Mouse (Mus musculus) T-helper 1 cell (primary cell): Measurements from ENCODE around the gene Rbm5.

Experiments
- in situ Hi-C: fragments of 300-600 bp; cut with MboI, MseI; formaldehyde crosslinking; loops from one replicate; pipeline ENCODE4 v1.15.1; 2025; ENCODE audit warnings: high pct_unique_total_duplicates

Gene Rbm5

GRCm38 (mm10) chr9:107703337-107704122 is 67.3 kb downstream of the Rbm5 start:
- in situ Hi-C loops, result no loop called here

DNA sequence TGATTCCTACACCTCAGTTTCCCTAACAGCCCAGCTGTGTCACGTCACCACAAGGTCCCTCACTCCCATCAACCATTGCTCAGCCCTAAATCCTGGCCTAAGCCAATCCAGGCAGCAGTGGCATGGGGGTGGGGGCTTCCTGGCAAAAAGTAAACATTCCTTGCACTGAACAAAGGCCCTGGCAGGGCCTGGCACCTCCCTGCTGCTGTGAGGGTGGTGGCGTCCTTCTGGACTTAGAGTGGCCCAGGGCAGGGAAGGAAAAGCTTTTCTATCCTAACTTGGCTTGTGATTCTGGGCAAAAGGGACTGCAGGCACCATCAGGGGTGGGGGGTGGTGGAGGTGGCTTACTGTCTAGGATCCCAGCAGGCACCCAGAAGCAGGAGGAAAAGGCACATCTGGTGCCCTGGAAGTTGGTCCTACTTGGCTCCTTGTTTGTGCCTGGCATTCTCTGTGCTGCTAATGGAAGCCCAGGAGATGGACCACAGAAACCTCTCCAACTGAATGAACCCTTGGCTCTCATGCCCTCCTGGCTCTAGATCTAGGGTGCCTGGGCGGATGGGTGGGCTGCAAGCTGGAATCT is 68.1 kb downstream of the Rbm5 start:
- in situ Hi-C loops, result no loop called here

DNA sequence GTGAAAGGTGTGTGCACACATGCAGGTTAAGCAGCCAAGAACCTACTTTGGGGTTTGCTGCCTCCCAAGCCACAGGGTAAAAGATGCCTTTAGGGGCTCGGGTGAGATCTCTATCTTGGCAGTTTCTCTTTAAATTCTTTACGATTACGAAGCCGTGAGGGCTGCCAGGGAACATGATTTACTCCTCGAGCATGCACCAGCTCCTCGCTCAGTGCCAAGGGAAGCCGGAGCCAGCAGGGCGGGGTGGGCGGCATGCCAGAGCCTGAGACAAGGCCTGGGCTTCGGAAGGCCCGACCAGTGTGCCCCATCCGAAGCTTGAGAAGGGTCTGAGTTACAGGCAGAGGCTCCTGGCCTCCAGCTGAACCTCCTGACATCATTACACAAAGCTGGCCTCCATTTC is 69.2 kb downstream of the Rbm5 start:
- in situ Hi-C loops, result no loop called here

GRCm38 (mm10) chr9:107700114-107700571 is 70.7 kb downstream of the Rbm5 start:
- in situ Hi-C loops, result no loop called here

DNA sequence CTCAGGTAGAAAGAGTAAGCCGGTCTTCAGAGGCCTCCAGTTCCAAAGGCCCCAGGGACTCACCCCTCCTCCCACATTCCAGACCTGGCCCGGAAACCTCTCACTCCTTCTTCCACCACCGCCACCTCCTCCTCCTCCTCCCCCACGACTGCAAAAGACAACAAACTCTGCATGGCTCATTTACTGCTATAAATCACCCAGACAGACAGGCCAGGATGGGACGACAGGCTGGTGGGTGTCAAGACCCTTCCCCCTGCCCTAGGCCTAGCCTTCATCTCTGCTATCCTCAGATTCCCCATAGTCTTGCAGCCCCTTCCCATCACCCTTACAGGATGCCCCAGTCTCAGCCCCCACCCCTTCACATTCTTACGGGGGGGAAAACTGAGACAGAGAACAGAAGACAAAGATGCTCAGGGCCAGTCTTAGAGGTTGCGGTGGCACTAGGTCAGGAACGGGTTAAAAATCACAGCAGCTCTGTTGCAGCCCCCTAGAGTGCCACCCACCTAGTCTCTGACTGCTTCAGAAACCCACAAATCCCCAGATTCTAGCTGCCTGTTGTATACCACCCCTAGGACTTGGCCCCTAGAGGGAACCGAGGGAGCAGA is 71.3 kb downstream of the Rbm5 start:
- in situ Hi-C loops, result no loop called here

DNA sequence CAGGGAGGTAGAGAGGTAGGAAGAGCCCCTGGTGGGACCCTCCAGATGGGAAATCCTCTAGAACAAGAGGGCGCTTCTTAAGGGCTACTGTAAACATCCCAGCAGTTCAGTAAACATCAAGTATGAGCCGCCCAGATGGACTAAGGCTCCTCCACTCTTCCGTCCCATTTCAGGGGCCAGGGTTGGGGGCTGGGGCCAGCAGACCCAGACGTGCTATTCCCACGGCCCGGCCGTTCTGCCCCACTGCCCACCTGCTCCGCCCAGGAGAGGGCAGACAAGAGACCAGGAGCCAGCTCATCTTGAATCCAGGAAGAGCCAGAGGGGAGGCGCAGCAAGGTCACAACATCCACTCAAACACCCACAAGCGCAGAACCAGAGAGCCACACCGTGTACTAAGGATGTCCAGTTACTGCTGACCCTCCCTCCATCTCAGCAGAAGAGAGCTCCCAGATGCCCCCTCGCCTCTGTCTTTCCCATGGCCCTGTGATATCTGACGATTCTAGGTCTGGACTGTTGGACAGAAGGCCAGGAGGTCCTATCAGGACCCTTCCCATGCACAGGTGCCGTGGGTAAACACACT is 72.1 kb downstream of the Rbm5 start:
- in situ Hi-C loops, result no loop called here

GRCm38 (mm10) chr9:107697811-107698521 is 72.8 kb downstream of the Rbm5 start:
- in situ Hi-C loops, result no loop called here

DNA sequence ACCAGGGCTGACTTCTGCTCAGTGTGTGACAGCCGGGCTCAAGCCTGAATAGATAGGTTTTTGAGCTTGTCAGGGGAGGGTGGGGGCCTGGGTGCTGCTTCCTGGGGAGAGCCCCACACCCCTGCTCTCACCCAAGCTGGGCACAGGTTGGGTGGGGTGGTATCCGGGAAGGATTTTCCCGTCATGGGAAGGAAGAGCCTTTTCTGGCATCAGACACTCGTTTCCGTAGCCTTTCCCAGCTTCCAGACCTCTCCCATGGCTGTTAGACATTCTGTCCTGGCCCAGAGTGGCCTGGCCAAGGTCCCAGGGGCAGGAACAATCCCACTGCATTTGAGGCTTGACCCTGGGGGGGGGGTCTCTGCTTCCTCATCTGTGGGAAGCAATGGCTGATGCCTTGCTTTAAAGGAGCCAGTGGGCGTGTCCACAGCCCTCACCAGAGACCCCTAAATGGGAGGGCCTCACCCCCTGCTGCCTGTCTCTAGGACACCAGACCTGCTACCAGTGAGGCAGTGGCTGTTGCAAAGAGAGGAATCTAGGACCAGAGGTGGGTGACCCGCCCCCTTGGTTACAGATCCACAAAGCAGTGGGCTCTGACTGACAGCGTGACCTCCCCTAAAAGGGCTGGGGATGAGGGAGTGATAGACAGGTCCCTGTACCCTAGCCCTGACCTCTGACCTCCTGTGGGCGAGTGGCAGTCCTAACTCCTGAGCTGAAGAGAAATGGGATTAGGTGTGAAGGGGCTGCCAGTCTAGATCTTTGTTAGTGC is 73.8 kb downstream of the Rbm5 start:
- in situ Hi-C loops, result no loop called here

- in situ Hi-C loops, result no loop called here
These were observed 74.7 kb downstream of the Rbm5 start for GRCm38 (mm10) chr9:107696106-107696479.

GRCm38 (mm10) chr9:107695441-107696105 is 75.2 kb downstream of the Rbm5 start:
- in situ Hi-C loops, result no loop called here

DNA sequence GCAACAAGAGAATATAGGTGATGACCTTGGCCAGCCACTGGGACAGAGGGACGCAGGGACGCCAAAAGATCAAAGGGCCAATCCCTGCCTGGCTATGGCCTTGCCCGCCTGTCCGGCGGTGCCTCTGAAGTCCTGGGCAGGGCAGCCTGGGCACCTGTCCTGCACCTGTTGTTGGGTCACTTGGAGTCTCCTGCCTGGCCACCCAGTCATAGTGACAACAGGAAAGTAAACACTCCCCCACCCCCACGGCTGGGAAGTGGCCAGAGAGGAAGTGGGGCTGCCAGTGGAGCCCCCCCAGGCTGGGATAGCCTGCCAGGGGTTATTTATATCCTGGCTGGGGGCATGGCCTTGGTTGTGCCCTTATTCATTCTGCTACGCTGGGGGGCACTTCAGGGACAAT is 76.2 kb downstream of the Rbm5 start:
- in situ Hi-C loops, result no loop called here

GRCm38 (mm10) chr9:107693433-107693987 is 77.3 kb downstream of the Rbm5 start:
- in situ Hi-C loops, result no loop called here

DNA sequence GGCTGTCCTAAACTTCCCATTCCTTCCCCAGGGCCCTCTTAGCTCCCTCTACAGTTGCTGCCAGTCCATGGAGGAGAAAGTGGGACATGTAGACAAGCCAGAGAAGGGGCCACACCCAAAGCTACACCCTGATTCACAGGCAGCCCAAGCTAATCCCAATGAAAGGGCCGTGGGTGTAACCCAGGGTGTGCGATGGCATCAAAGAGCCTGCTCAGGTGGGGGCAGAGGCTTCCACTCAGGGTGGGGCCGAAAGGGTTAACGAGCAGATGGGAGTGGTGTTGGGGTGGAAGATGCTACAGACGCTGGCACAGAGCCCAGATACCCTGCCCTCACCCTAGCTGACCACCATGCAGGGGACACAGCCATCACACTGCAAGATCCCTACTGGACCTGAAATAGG is 78.0 kb downstream of the Rbm5 start:
- in situ Hi-C loops, result no loop called here

DNA sequence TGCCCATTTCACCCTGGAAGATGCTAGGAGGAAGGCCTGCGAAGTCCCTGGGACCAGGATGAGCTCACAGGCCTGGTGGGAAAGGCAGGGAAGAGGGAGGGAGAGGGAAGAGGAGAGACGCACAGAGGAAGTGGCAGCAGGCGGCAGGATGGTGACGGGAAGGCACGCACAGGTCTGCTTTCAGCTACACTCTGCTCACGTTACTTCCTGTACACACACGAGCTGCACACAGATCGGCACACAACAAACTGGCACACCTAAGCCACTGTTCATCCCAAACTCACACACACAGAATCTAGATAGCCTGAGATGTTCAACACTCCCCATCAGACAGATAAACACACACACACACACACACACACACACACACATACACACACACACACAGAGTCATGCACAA is 80.4 kb downstream of the Rbm5 start:
- in situ Hi-C loops, result no loop called here
